ENCODE assay signal across 7 mouse cellular contexts in the genomic region with DNA sequence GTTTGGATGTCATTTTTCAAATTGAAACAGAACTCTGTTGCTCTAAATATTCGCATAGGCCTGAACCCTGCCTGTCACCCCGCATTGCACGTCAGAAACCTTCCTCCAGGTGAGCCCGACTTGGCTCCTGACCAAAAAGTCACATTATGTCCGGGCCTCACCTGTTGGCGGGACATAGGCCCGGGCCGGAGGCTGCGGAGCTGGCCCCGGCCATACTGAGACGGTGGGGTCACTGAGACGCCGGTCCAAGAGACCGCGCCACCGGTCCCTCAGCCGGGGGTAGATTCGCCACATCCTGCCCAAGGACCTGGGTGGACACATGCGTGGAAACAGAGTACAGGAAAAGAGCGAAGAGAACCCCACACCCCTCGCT. TPM values are rescaled to one million over a fixed set of nuclear protein-coding genes. Genes with fewer than 3 reads are reported as not detected.
DNase-seq lines count a peak whose midpoint lies in the region; ATAC-seq and TF ChIP-seq lines count a peak whose summit lies in the region.

No protein-coding gene starts in this region.

- H3K4me2 ChIP-seq in forebrain, embryonic 12.5 days: peak overlapping the region; percentile 88
- H3K4me2 ChIP-seq in liver, embryonic 14.5 days (ENCODE audit: low read depth): peak overlapping the region; percentile 69

- H3K4me1 ChIP-seq in thymus, adult 2 months (replicated peaks; ENCODE audit: control insufficient read depth, insufficient read depth, low read length): peaks cover 16% of the 10 kb centered on the region
- H3K4me1 ChIP-seq in forebrain, embryonic 12.5 days: peaks cover 37% of the 10 kb centered on the region
- peaks cover 22 to 23% of the 10 kb centered on the region in 2 experiments for H3K4me1 ChIP-seq in liver, embryonic 14.5 days (replicated peaks; ENCODE audit: control insufficient read depth in 2 of 2, insufficient read depth in 2 of 2, low read length in 1 of 2)

- ATAC-seq in forebrain, embryonic 12.5 days (ENCODE audit: low FRiP score): peak; percentile 64; the same call in 1 of the 2 replicates
- ATAC-seq in liver, embryonic 14.5 days (ENCODE audit: insufficient read depth): peak; percentile 27

- H3K36me3 ChIP-seq in thymus, adult 2 months (ENCODE audit: control insufficient read depth, insufficient read depth, low read length): no peaks in the 10 kb centered on the region
- H3K36me3 ChIP-seq in forebrain, embryonic 12.5 days (replicated peaks): no peaks in the 10 kb centered on the region
- peaks cover 2% of the 10 kb centered on the region; the same call in 1 of the 2 replicates for H3K36me3 ChIP-seq in liver, embryonic 14.5 days (replicated peaks; ENCODE audit: control insufficient read depth, insufficient read depth, low read depth)

- intact Hi-C loops in left cerebral cortex, postnatal 4 days (cut with DNase I): loop anchor here (10.0 kb wide), 4 partner anchors 112 to 532 kb away; a partner anchor contains a TSS

- no peaks in the 10 kb centered on the region for H3K9me3 ChIP-seq in forebrain, embryonic 12.5 days
- H3K9me3 ChIP-seq in liver, embryonic 14.5 days (ENCODE audit: control insufficient read depth, low read length): no peaks in the 10 kb centered on the region

- WGBS in thymus, adult 2 months: under 1% methylated on average over 21 of the region's 21 CpGs
- WGBS in forebrain, embryonic 12.5 days: 1% methylated on average over 21 of the region's 21 CpGs
- under 1% methylated on average over 21 of the region's 21 CpGs for WGBS in liver, embryonic 14.5 days (ENCODE audit: insufficient replicate concordance)

- TF ChIP-seq POLR2A in thymus, adult 2 months (IDR thresholded peaks at IDR 0.05; ENCODE audit: control insufficient read depth, extremely low read depth, insufficient read depth, low read length, poor library complexity): no peak

- H3K27ac ChIP-seq in thymus, adult 2 months (ENCODE audit: control insufficient read depth, insufficient read depth, low read length): no peak overlapping the region
- H3K27ac ChIP-seq in forebrain, embryonic 12.5 days: 0 out of 2 replicates have a peak overlapping the region, but pooled peaks have one; percentile 46
- peak overlapping the region; percentile 5; the same call in 1 of the 2 replicates for H3K27ac ChIP-seq in liver, embryonic 14.5 days

- no peak for TF ChIP-seq CTCF in thymus, adult 2 months (IDR thresholded peaks at IDR 0.05; ENCODE audit: borderline replicate concordance, control insufficient read depth, extremely low read depth, insufficient read depth, low read length, poor library complexity)
- TF ChIP-seq CTCF in liver, embryonic 14.5 days (IDR thresholded peaks at IDR 0.05; ENCODE audit: low read depth): no peak

- H3K9ac ChIP-seq in forebrain, embryonic 12.5 days: peak overlapping the region; percentile 93
- peak overlapping the region; percentile 82 for H3K9ac ChIP-seq in liver, embryonic 14.5 days (replicated peaks)

- peak overlapping the region; percentile 87 for H3K4me3 ChIP-seq in thymus, adult 2 months (ENCODE audit: control insufficient read depth, insufficient read depth, low read length)
- H3K4me3 ChIP-seq in forebrain, embryonic 12.5 days (replicated peaks): peak overlapping the region; percentile 88
- H3K4me3 ChIP-seq in liver, embryonic 14.5 days (ENCODE audit: insufficient read depth in 1 of 2, low read depth in 2 of 2, low read length in 2 of 2): peak overlapping the region; percentile 85 to 87

- no peak for TF ChIP-seq EP300 in liver, embryonic 14.5 days (IDR thresholded peaks at IDR 0.05; ENCODE audit: low read depth)

- H3K27me3 ChIP-seq in thymus, adult 2 months (ENCODE audit: control insufficient read depth, insufficient read depth, low read length): no peaks in the 10 kb centered on the region
- H3K27me3 ChIP-seq in forebrain, embryonic 12.5 days: no peaks in the 10 kb centered on the region
- H3K27me3 ChIP-seq in liver, embryonic 14.5 days (ENCODE audit: control insufficient read depth, insufficient read depth, low read length): no peaks in the 10 kb centered on the region

- DNase-seq in thymus, adult 2 months: no peak
- no peak for DNase-seq in thymus, postnatal 4 days
- DNase-seq in liver, embryonic 14.5 days (ENCODE audit: low read depth in 3 of 3, low spot score in 3 of 3): peak in 1 of 3 experiments; percentile 10
- DNase-seq in MN1 (ENCODE audit: low spot score): no peak
- DNase-seq in left cerebral cortex, postnatal 4 days: no peak
- no peak for DNase-seq in gastrocnemius, postnatal 10 days

RNA-seq across cellular contexts. Expression of a gene that starts 0.4 kb away (rescaled TPM):
- polyA plus RNA-seq in thymus, adult 2 months (2012; rRNA removed): 20.3 and 24.4 TPM in 2 replicates
- polyA plus RNA-seq in forebrain, embryonic 12.5 days (2016; fragmentation: Nextera tagmentation; extraction: Ambion mirVana): 32.8 and 34.3 TPM in 2 replicates
- 5.6 and 6.1 TPM in 2 replicates for polyA plus RNA-seq in liver, embryonic 14.5 days (2012; rRNA removed)
- 8.4 and 10.5 TPM in 2 replicates for polyA plus RNA-seq in liver, embryonic 14.5 days (2014; fragmentation: Nextera tagmentation; extraction: Ambion mirVana)
- 10 to 100 TPM; 37.8 to 38.4 TPM for total RNA-seq in left cerebral cortex, postnatal 4 days (2021)
- total RNA-seq in gastrocnemius, postnatal 10 days (2021): 10 to 100 TPM; 20.6 to 22.6 TPM

RNA-seq across cellular contexts. Expression of a gene that starts 1.7 kb away (rescaled TPM):
- polyA plus RNA-seq in thymus, adult 2 months (2012; rRNA removed): 42.9 and 46.9 TPM in 2 replicates
- polyA plus RNA-seq in forebrain, embryonic 12.5 days (2016; fragmentation: Nextera tagmentation; extraction: Ambion mirVana): 39.7 and 41.7 TPM in 2 replicates
- 19.0 and 19.4 TPM in 2 replicates for polyA plus RNA-seq in liver, embryonic 14.5 days (2012; rRNA removed)
- 25.2 and 30.9 TPM in 2 replicates for polyA plus RNA-seq in liver, embryonic 14.5 days (2014; fragmentation: Nextera tagmentation; extraction: Ambion mirVana)
- total RNA-seq in left cerebral cortex, postnatal 4 days (2021): 10 to 100 TPM; 28.9 to 30.5 TPM
- total RNA-seq in gastrocnemius, postnatal 10 days (2021): 10 to 100 TPM; 29.8 to 37.0 TPM

RNA-seq across cellular contexts. Expression of a gene that starts 37.8 kb away (rescaled TPM):
- polyA plus RNA-seq in thymus, adult 2 months (2012; rRNA removed): 59.9 and 60.7 TPM in 2 replicates
- polyA plus RNA-seq in forebrain, embryonic 12.5 days (2016; fragmentation: Nextera tagmentation; extraction: Ambion mirVana): 99.7 and 101 TPM in 2 replicates
- 22.9 and 24.1 TPM in 2 replicates for polyA plus RNA-seq in liver, embryonic 14.5 days (2012; rRNA removed)
- 37.5 and 41.3 TPM in 2 replicates for polyA plus RNA-seq in liver, embryonic 14.5 days (2014; fragmentation: Nextera tagmentation; extraction: Ambion mirVana)
- 10 to 100 TPM; 72.1 to 72.3 TPM for total RNA-seq in left cerebral cortex, postnatal 4 days (2021)
- 10 to 100 TPM; 32.6 to 34.0 TPM for total RNA-seq in gastrocnemius, postnatal 10 days (2021)

RNA-seq across cellular contexts. Expression of a gene that starts 52.6 kb away (rescaled TPM):
- 0.17 and 0.20 TPM in 2 replicates for polyA plus RNA-seq in thymus, adult 2 months (2012; rRNA removed)
- 0.05 and 0.15 TPM in 2 replicates for polyA plus RNA-seq in forebrain, embryonic 12.5 days (2016; fragmentation: Nextera tagmentation; extraction: Ambion mirVana)
- 0.45 and 0.64 TPM in 2 replicates for polyA plus RNA-seq in liver, embryonic 14.5 days (2012; rRNA removed)
- polyA plus RNA-seq in liver, embryonic 14.5 days (2014; fragmentation: Nextera tagmentation; extraction: Ambion mirVana): 0.18 and 0.44 TPM in 2 replicates
- under 1 TPM; 0.10 to 0.14 TPM for total RNA-seq in left cerebral cortex, postnatal 4 days (2021)
- total RNA-seq in gastrocnemius, postnatal 10 days (2021): under 1 TPM; 0.05 to 0.16 TPM
